Comparison of ENCODE assay signal across 12 mouse cellular contexts in genomic region chr1:82232812-82233211, GRCm38 (mm10). TPM values are rescaled to one million over a fixed set of nuclear protein-coding genes. Genes with fewer than 3 reads are reported as not detected.
DNase-seq lines count a peak whose midpoint lies in the region; ATAC-seq lines count a peak whose summit lies in the region.
"Had no signal": no experiment of that assay in that cellular context is flagged by ENCODE, and none has a peak within 500 bp of the region (broad histone marks: within the 10 kb centered on the region; RNA-seq: fewer than 3 reads in every experiment).

TSS of gene Gm9747 (plus strand) at chr1:82233112.

- no peaks in the 10 kb centered on the region for H3K27me3 ChIP-seq in kidney, embryonic 14.5 days (ENCODE audit: control insufficient read depth, insufficient read depth, low read length)
- no peaks in the 10 kb centered on the region for H3K27me3 ChIP-seq in embryonic facial prominence, embryonic 12.5 days
- no peaks in the 10 kb centered on the region for H3K27me3 ChIP-seq in forebrain, embryonic 16.5 days (replicated peaks; ENCODE audit: control insufficient read depth, insufficient read depth, low read length)
- H3K27me3 ChIP-seq in midbrain, embryonic 13.5 days = no peaks in the 10 kb centered on the region

- H3K4me3 ChIP-seq in kidney, embryonic 14.5 days (ENCODE audit: low read length) = no peak within 1 kb of the TSS
- no peak within 1 kb of the TSS for H3K4me3 ChIP-seq in embryonic facial prominence, embryonic 12.5 days
- H3K4me3 ChIP-seq in forebrain, embryonic 16.5 days (replicated peaks; ENCODE audit: low read length) = no peak within 1 kb of the TSS
- H3K4me3 ChIP-seq in midbrain, embryonic 13.5 days (replicated peaks) = no peak within 1 kb of the TSS

- DNase-seq in kidney, postnatal 25 days = no peak
- DNase-seq in natural killer cell, adult 2 months (ENCODE audit: low spot score in 2 of 2) = no peak
- DNase-seq in left cerebral cortex, adult 11 months (ENCODE audit: low spot score) = no peak
- DNase-seq: gastrocnemius, postnatal 25 days; kidney, postnatal 4 days; left cerebral cortex, postnatal 4 days; thymus, adult 18-20 months had no signal

- no peaks in the 10 kb centered on the region for H3K9me3 ChIP-seq in kidney, embryonic 14.5 days (ENCODE audit: control insufficient read depth, low read length)
- H3K9me3 ChIP-seq in embryonic facial prominence, embryonic 12.5 days = no peaks in the 10 kb centered on the region
- H3K9me3 ChIP-seq in forebrain, embryonic 16.5 days (ENCODE audit: control insufficient read depth, low read length) = no peaks in the 10 kb centered on the region
- H3K9me3 ChIP-seq in midbrain, embryonic 13.5 days = no peaks in the 10 kb centered on the region

- no peak within 1 kb of the TSS for H3K27ac ChIP-seq in kidney, embryonic 14.5 days (ENCODE audit: low read depth, low read length)
- no peak within 1 kb of the TSS for H3K27ac ChIP-seq in embryonic facial prominence, embryonic 12.5 days
- no peak within 1 kb of the TSS for H3K27ac ChIP-seq in forebrain, embryonic 16.5 days (ENCODE audit: low read length)
- H3K27ac ChIP-seq in midbrain, embryonic 13.5 days = no peak within 1 kb of the TSS

- no peak for ATAC-seq in kidney, embryonic 14.5 days (ENCODE audit: low FRiP score, low TSS enrichment)
- ATAC-seq in embryonic facial prominence, embryonic 12.5 days (ENCODE audit: insufficient number of reproducible peaks, insufficient read depth, low FRiP score, low TSS enrichment) = no peak
- no peak for ATAC-seq in forebrain, embryonic 16.5 days
- ATAC-seq in midbrain, embryonic 13.5 days = no peak
- ATAC-seq: activated CD4-positive, CD25-positive, alpha-beta regulatory T cell, adult 4 months had no signal

- no peaks in the 10 kb centered on the region; the same call in 1 of the 2 replicates for H3K36me3 ChIP-seq in kidney, embryonic 14.5 days (ENCODE audit: control insufficient read depth, insufficient read depth, low read length)
- peaks cover 14% of the 10 kb centered on the region for H3K36me3 ChIP-seq in embryonic facial prominence, embryonic 12.5 days
- H3K36me3 ChIP-seq in forebrain, embryonic 16.5 days (ENCODE audit: control insufficient read depth, insufficient read depth) = peaks cover 11% of the 10 kb centered on the region
- H3K36me3 ChIP-seq in midbrain, embryonic 13.5 days = peaks cover 9% of the 10 kb centered on the region; the same call in 1 of the 2 replicates

- no peaks in the 10 kb centered on the region for H3K4me1 ChIP-seq in kidney, embryonic 14.5 days (ENCODE audit: control insufficient read depth, insufficient read depth, low read length)
- no peaks in the 10 kb centered on the region for H3K4me1 ChIP-seq in embryonic facial prominence, embryonic 12.5 days
- no peaks in the 10 kb centered on the region for H3K4me1 ChIP-seq in forebrain, embryonic 16.5 days (replicated peaks; ENCODE audit: control insufficient read depth, insufficient read depth, low read length)
- no peaks in the 10 kb centered on the region for H3K4me1 ChIP-seq in midbrain, embryonic 13.5 days (replicated peaks)

- WGBS in kidney, embryonic 14.5 days = 93% methylated on average over 3 of the region's 3 CpGs
- 89% methylated on average over 3 of the region's 3 CpGs for WGBS in embryonic facial prominence, embryonic 12.5 days
- WGBS in forebrain, embryonic 16.5 days = 95% methylated on average over 3 of the region's 3 CpGs
- WGBS in midbrain, embryonic 13.5 days = 91% methylated on average over 3 of the region's 3 CpGs

- no peak within 1 kb of the TSS for H3K9ac ChIP-seq in kidney, embryonic 14.5 days (ENCODE audit: low read depth, low read length)
- no peak within 1 kb of the TSS for H3K9ac ChIP-seq in embryonic facial prominence, embryonic 12.5 days
- H3K9ac ChIP-seq in forebrain, embryonic 16.5 days (replicated peaks; ENCODE audit: low read depth, low read length) = no peak within 1 kb of the TSS
- H3K9ac ChIP-seq in midbrain, embryonic 13.5 days (replicated peaks) = no peak within 1 kb of the TSS

- H3K4me2 ChIP-seq in kidney, embryonic 14.5 days (replicated peaks; ENCODE audit: low read depth, low read length) = no peak within 1 kb of the TSS
- H3K4me2 ChIP-seq in embryonic facial prominence, embryonic 12.5 days (replicated peaks) = no peak within 1 kb of the TSS
- no peak within 1 kb of the TSS for H3K4me2 ChIP-seq in forebrain, embryonic 16.5 days (ENCODE audit: low read length)
- H3K4me2 ChIP-seq in midbrain, embryonic 13.5 days (replicated peaks) = no peak within 1 kb of the TSS

RNA-seq across cellular contexts. Expression of gene Gm9747, which starts in this region (rescaled TPM):
- polyA plus RNA-seq in kidney, embryonic 14.5 days (2014; fragmentation: Nextera tagmentation; extraction: Ambion mirVana) = 7.7 and 12.5 TPM in 2 replicates
- polyA plus RNA-seq in embryonic facial prominence, embryonic 12.5 days (2016; fragmentation: Nextera tagmentation; extraction: Ambion mirVana) = 29.5 and 34.3 TPM in 2 replicates
- 30.1 and 34.5 TPM in 2 replicates for polyA plus RNA-seq in forebrain, embryonic 16.5 days (2015; fragmentation: Nextera tagmentation; extraction: Ambion mirVana)
- polyA plus RNA-seq in midbrain, embryonic 13.5 days (2015; fragmentation: Nextera tagmentation; extraction: Ambion mirVana) = 20.9 and 21.0 TPM in 2 replicates
